Mouse (Mus musculus): ENCODE results near the gene Casp2.

DNA sequence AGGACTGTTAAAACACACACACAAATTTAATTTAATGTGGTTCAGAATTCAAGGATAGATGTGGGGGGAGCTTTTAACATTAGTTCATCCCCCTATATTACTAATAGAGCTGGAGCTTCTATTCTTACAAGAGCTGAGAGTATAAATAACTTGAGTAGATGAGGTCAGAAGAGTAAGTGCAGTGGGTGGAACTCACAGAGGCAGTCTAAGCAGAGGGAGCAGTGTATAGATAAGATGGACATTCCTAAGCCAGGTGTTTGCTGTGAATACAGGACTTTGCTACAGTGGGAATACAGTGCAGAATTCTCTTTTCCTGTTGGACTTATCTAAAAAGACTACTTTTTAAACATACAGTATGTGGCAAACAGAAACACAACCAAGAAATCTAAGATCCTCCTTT is 6.0 kb downstream of the Casp2 start:
- TF ChIP-seq CTCF (IDR thresholded peaks at IDR 0.05; ENCODE audit: low read depth, low read length) (no peak), POLR2A (IDR thresholded peaks at IDR 0.05; ENCODE audit: insufficient read depth, low read length) (no peak)

All from ES-Bruce4 (cell line).